ENCODE assay signal across 11 mouse cellular contexts in the genomic region with DNA sequence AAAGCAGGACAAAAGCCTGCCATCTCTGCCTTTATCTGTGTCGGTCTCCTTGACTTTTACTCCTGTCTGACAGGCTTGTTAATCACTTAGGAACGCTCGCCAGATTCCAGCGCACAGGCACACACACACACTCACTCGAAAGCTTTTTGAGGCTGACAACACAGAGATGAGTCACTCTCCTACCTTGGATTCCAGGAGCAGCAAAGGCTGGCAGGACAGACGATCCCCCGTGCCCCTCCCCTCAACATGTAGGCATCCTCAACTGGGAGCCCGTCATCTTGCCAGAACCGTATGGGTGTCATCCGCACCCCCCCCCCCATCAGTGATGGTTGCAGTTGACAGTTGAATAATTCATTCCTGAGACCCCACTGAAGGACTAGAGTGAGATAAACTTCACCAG. TPM values are rescaled to one million over a fixed set of nuclear protein-coding genes. Genes with fewer than 3 reads are reported as not detected.
A peak's percentile ranks its signal among the peaks of the same experiment; 100 is the strongest.
DNase-seq lines count a peak whose midpoint lies in the region; ATAC-seq lines count a peak whose summit lies in the region.
"Had no signal": no experiment of that assay in that cellular context is flagged by ENCODE, and none has a peak within 500 bp of the region (broad histone marks: within the 10 kb centered on the region; RNA-seq: fewer than 3 reads in every experiment).

No protein-coding gene starts in this region.

- DNase-seq in left cerebral cortex, postnatal 25 days (ENCODE audit: low spot score in 2 of 2), result peak; percentile 38 to 62
- DNase-seq in left cerebral cortex, adult 9 months (ENCODE audit: low spot score in 2 of 2), result no peak
- peak; percentile 85 to 92 for DNase-seq in adrenal gland, adult (ENCODE audit: inconsistent age in 2 of 2, low spot score in 1 of 2)
- DNase-seq in forebrain, embryonic 11.5 days (ENCODE audit: low spot score), result no peak
- peak; percentile 59 for DNase-seq in midbrain, embryonic 14.5 days
- DNase-seq in cerebellum, postnatal 36 days, result no peak

- H3K9me3 ChIP-seq in forebrain, embryonic 11.5 days (ENCODE audit: control insufficient read depth, low read length), result no peaks in the 10 kb centered on the region
- no peaks in the 10 kb centered on the region for H3K9me3 ChIP-seq in midbrain, embryonic 14.5 days (ENCODE audit: control insufficient read depth, low read length)
- H3K9me3 ChIP-seq: limb, embryonic 15.5 days had no signal

- 0 out of 2 replicates have a peak, but pooled peaks have one; percentile 21 for ATAC-seq in forebrain, embryonic 11.5 days (replicated peaks; ENCODE audit: low FRiP score)
- peak; percentile 27; the same call in 1 of the 2 replicates for ATAC-seq in midbrain, embryonic 14.5 days (ENCODE audit: low FRiP score, low TSS enrichment)
- no peak for ATAC-seq in CD4-positive, CD25-positive, alpha-beta regulatory T cell, adult 4 months

- H3K4me1 ChIP-seq in forebrain, embryonic 11.5 days (replicated peaks; ENCODE audit: control insufficient read depth, insufficient read depth, low read length), result peaks cover 9% of the 10 kb centered on the region; the same call in 1 of the 2 replicates
- peaks cover 12% of the 10 kb centered on the region for H3K4me1 ChIP-seq in midbrain, embryonic 14.5 days (ENCODE audit: control insufficient read depth, insufficient read depth, low read length)

- H3K36me3 ChIP-seq in forebrain, embryonic 11.5 days (ENCODE audit: control insufficient read depth, insufficient read depth, low read length), result no peaks in the 10 kb centered on the region
- no peaks in the 10 kb centered on the region for H3K36me3 ChIP-seq in midbrain, embryonic 14.5 days (ENCODE audit: control insufficient read depth, insufficient read depth, low read length)
- H3K36me3 ChIP-seq: limb, embryonic 15.5 days had no signal

- H3K4me3 ChIP-seq in forebrain, embryonic 11.5 days (ENCODE audit: low read depth, low read length), result no peak overlapping the region
- no peak overlapping the region for H3K4me3 ChIP-seq in midbrain, embryonic 14.5 days (replicated peaks; ENCODE audit: low read depth, low read length)
- H3K4me3 ChIP-seq: limb, embryonic 15.5 days had no signal

- no peaks in the 10 kb centered on the region for H3K27me3 ChIP-seq in forebrain, embryonic 11.5 days (ENCODE audit: control insufficient read depth, insufficient read depth, low read length)
- no peaks in the 10 kb centered on the region for H3K27me3 ChIP-seq in midbrain, embryonic 14.5 days (ENCODE audit: control insufficient read depth, insufficient read depth, low read length)
- H3K27me3 ChIP-seq: limb, embryonic 15.5 days had no signal

- intact Hi-C loops in left cerebral cortex, postnatal 25 days (cut with DNase I), result no loop called here

- 48% methylated on average over 10 of the region's 10 CpGs for WGBS in forebrain, embryonic 11.5 days
- 5% methylated on average over 10 of the region's 10 CpGs for WGBS in midbrain, embryonic 14.5 days

- H3K4me2 ChIP-seq in forebrain, embryonic 11.5 days (ENCODE audit: low read depth, low read length, severe bottlenecking), result no peak overlapping the region
- H3K4me2 ChIP-seq in midbrain, embryonic 14.5 days (ENCODE audit: low read length), result peak overlapping the region; percentile 11; the same call in 1 of the 2 replicates
- H3K4me2 ChIP-seq: limb, embryonic 15.5 days had no signal

- no peak overlapping the region for H3K9ac ChIP-seq in forebrain, embryonic 11.5 days (ENCODE audit: low read length)
- no peak overlapping the region for H3K9ac ChIP-seq in midbrain, embryonic 14.5 days (replicated peaks; ENCODE audit: low read length)
- H3K9ac ChIP-seq: limb, embryonic 15.5 days had no signal

- H3K27ac ChIP-seq in forebrain, embryonic 11.5 days (ENCODE audit: low read depth, low read length), result no peak overlapping the region; the same call in 1 of the 2 replicates
- H3K27ac ChIP-seq in midbrain, embryonic 14.5 days (replicated peaks; ENCODE audit: low read depth, low read length), result no peak overlapping the region
- H3K27ac ChIP-seq: limb, embryonic 15.5 days; macrophage had no signal

RNA-seq across cellular contexts. Expression of a gene that starts 25.1 kb away (rescaled TPM):
- 1 to 10 TPM; 1.5 to 1.6 TPM for total RNA-seq in left cerebral cortex, postnatal 25 days (2021)
- 0.05 and 0.09 TPM in 2 replicates for polyA plus RNA-seq in forebrain, embryonic 11.5 days (2014; fragmentation: Nextera tagmentation; extraction: Ambion mirVana)
- 0.87 and 0.98 TPM in 2 replicates for polyA plus RNA-seq in midbrain, embryonic 14.5 days (2014; fragmentation: Nextera tagmentation; extraction: Ambion mirVana)
- not detected for polyA plus RNA-seq in CD4-positive, CD25-positive, alpha-beta regulatory T cell, adult 4 months (2017; shearing (Covaris generic))
- total RNA-seq: common myeloid progenitor, adult 5-6 weeks; hematopoietic stem cell, adult 5-6 weeks had no signal
- polyA plus RNA-seq: macrophage had no signal

Comparison
In these comparisons a context has a peak if more than half of its experiments do, and no peak if none do; other contexts are left out.
1. DNase-seq: peak in left cerebral cortex, postnatal 25 days (2 of 2), adrenal gland, adult (2 of 2) and midbrain, embryonic 14.5 days (single experiment); none in left cerebral cortex, adult 9 months (0 of 2), forebrain, embryonic 11.5 days (single experiment) and cerebellum, postnatal 36 days (0 of 2).